Mouse (Mus musculus) kidney, adult 2 months (tissue): ENCODE results near the gene Grm2.

ENCODE experiments used
- CTCF ChIP-seq: fragments of 200-500 bp; conservative IDR thresholded peaks from 2 replicates; pipeline ENCODE4 v1.5.1; 2011; ENCODE audit warnings: low read depth, mild to moderate bottlenecking, control low read depth, low read length, moderate library complexity, mixed read lengths; ENCODE audit not compliant: insufficient read depth, insufficient read length
- POLR2A ChIP-seq: fragments of 200-500 bp; IDR thresholded peaks from one replicate; pipeline ENCODE4 v1.6.1; 2011; ENCODE audit warnings: low read depth, low read length, control low read depth

DNA sequence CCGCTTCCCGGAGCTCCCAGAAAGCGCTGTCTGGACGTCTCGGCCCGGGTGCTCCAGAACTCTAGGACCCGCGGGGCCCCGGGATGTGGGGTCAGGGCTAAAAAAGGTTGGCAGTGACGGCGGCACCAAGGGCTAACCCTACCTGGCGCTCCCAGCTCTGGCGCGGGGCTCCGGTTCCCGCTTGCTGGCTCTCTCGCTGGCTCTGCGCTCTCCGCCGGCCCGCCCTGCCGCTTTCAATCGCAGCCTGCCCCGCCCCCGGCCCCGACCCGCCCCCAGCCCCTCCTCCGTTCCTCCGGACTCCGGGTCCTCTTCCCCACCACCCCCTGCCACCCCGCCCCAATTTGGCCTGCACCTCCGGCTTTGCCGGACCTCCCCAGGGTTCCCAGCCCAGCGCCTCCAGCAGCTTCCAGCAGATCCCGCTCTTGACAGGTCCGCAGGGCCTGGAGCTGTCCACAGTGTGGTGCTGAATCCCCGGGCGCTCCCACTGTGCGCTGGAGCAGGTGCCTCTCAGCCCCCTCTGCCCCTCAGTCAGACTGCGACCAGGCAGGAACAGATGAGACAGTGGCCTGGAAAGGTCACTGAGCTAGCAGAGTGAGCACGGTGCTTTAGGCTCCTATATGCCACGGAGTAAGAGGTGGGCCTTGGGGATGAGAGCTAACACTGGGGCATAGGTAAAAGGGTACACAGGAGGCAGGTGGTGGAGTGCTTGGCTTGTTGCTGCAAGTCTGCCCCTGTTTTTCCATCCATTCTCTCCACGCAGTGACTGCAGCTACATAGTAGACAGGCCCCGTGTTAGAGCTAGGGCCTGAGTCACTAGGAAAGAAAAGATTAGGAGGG is at the start of gene Grm2:
- TF ChIP-seq CTCF: no peak
- TF ChIP-seq POLR2A: no peak
